Mouse (Mus musculus) spleen, adult 2 months (tissue): Measurements from ENCODE around the gene Zfp553.

Experiments
- CTCF ChIP-seq: fragments of 200-500 bp; IDR thresholded peaks from 2 replicates; pipeline ENCODE4 v1.5.1; 2011; ENCODE audit warnings: mild to moderate bottlenecking, inconsistent platforms; ENCODE audit not compliant: insufficient read depth, insufficient read length, insufficient replicate concordance; ENCODE audit errors: extremely low read depth
- POLR2A ChIP-seq: fragments of 200-500 bp; IDR thresholded peaks from 2 replicates; pipeline ENCODE4 v1.6.1; 2011; ENCODE audit warnings: low read depth, low read length, inconsistent platforms

- no peak for TF ChIP-seq POLR2A
- no peak for TF ChIP-seq CTCF
Measured at GRCm38 (mm10) chr7:127272566-127272965, 39.7 kb downstream of the Zfp553 start.
